Mouse (Mus musculus): Measurements from ENCODE around the gene Lexm. TPM values are rescaled to one million over a fixed set of nuclear protein-coding genes. Genes with fewer than 3 reads are reported as not detected.

Gene Lexm
- polyA plus RNA-seq, 1 experiment from 2014 or later = 0.33 TPM

Other genes starting within 250 kb of the Lexm start
- gene Pcsk9, start 152.9 kb downstream of the Lexm start, polyA plus RNA-seq (2014; fragmentation: Nextera tagmentation; extraction: Ambion mirVana) = 0.89 and 0.98 TPM in 2 replicates
- not detected in 2 replicates for gene Bsnd, start 125.0 kb downstream of the Lexm start, polyA plus RNA-seq (2014; fragmentation: Nextera tagmentation; extraction: Ambion mirVana)
- 23.6 and 25.9 TPM in 2 replicates for gene Dhcr24, start 56.2 kb downstream of the Lexm start, polyA plus RNA-seq (2014; fragmentation: Nextera tagmentation; extraction: Ambion mirVana)
- gene Ttc22, start 5.2 kb upstream of the Lexm start, polyA plus RNA-seq (2014; fragmentation: Nextera tagmentation; extraction: Ambion mirVana) = 0.07 and 0.24 TPM in 2 replicates
- gene Pars2, start 33.8 kb upstream of the Lexm start, polyA plus RNA-seq (2014; fragmentation: Nextera tagmentation; extraction: Ambion mirVana) = 14.3 and 17.1 TPM in 2 replicates
- gene Ttc4, start 61.7 kb upstream of the Lexm start, polyA plus RNA-seq (2014; fragmentation: Nextera tagmentation; extraction: Ambion mirVana) = 101 and 111 TPM in 2 replicates
- 0.30 TPM in 1 of 2 replicates, not detected in the other for gene Mroh7, start 113.7 kb upstream of the Lexm start, polyA plus RNA-seq (2014; fragmentation: Nextera tagmentation; extraction: Ambion mirVana)
- gene Fam151a, start 116.6 kb upstream of the Lexm start, polyA plus RNA-seq (2014; fragmentation: Nextera tagmentation; extraction: Ambion mirVana) = 0.27 TPM in 1 of 2 replicates, not detected in the other
- 6.5 and 10.1 TPM in 2 replicates for gene Acot11, start 187.8 kb upstream of the Lexm start, polyA plus RNA-seq (2014; fragmentation: Nextera tagmentation; extraction: Ambion mirVana)